Mouse (Mus musculus) testis, postnatal 10 days (tissue): ENCODE results near the gene Gm28048.

Experiments
- DNase-seq: peaks from one replicate; pipeline ENCODE4 v3.0.0; 2021; ENCODE audit warnings: low spot score

The Gm28048 gene

GRCm38 (mm10) chr11:22859633-22860334, 122.1 kb downstream of the Gm28048 start:
- DNase-seq = peak; percentile 91

DNA sequence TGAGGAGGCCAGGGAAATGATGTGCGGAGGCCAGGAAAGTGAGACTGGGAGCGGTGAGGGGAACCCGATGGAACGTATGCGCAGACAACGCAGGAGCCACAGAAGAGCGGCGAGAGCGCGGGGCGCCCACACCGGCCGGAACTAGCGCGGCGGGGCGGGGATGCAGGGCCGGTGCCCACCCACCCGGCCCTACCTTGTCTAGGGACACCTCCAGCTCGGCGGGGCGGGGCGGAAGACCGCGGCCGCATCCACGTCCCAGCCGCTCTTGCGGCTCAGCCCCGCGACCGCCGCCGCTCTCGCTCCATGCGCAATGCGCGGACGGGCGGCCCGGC, 122.6 kb downstream of the Gm28048 start:
- no peak for DNase-seq

- peak; percentile 48 for DNase-seq
Observed at GRCm38 (mm10) chr11:22858441-22859300, 123.2 kb downstream of the Gm28048 start.

- no peak for DNase-seq
Observed at GRCm38 (mm10) chr11:22857705-22858440, 124.0 kb downstream of the Gm28048 start.

DNA sequence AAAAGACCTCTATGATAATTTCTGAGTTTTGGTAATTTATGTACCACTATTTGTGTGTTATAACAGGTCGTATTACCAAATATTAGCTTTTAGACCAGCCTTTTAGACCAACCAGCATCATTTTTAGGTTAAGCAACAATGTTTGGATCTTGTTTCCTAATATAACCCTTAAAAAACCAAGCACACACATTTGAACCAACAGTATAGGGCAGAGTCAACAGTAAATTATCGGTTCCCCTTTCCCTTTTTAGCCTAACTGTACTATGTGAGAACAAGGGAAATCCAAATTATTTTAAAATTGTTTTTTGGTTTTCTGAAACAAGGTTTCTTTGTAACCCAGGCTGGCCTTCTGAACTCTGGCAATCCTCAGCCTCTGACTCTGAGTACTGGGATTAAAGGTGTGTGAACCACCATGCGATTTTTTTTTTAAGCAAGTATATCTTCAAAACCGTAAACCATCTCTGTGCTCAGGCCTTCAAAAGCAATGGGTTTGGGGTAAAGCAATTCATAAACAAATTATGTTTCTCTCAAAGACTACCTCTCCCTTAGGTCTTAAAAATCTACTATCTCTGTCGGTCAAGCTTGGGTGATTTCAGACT, 124.7 kb downstream of the Gm28048 start:
- DNase-seq = no peak

- no peak for DNase-seq
Observed at GRCm38 (mm10) chr11:22856371-22856965, 125.4 kb downstream of the Gm28048 start.

DNA sequence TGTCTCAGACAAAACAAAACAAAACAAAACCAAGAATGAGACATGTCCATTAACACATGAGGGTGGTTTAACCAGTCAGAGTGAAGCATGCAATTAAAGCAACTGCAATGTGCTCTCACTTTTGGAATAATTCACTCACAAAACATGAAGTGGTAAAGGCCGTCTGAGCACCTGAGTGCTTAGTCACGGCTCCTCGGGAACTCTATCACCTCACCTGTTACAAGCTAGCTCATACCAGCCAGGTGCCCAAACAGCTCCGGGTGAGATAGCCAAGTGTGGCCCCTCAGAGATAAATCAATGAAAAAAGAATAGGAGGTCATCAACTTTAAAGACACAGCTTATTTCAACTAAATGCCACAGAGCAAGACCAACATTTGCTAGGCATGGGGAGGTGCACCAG, 127.3 kb downstream of the Gm28048 start:
- DNase-seq = no peak

DNA sequence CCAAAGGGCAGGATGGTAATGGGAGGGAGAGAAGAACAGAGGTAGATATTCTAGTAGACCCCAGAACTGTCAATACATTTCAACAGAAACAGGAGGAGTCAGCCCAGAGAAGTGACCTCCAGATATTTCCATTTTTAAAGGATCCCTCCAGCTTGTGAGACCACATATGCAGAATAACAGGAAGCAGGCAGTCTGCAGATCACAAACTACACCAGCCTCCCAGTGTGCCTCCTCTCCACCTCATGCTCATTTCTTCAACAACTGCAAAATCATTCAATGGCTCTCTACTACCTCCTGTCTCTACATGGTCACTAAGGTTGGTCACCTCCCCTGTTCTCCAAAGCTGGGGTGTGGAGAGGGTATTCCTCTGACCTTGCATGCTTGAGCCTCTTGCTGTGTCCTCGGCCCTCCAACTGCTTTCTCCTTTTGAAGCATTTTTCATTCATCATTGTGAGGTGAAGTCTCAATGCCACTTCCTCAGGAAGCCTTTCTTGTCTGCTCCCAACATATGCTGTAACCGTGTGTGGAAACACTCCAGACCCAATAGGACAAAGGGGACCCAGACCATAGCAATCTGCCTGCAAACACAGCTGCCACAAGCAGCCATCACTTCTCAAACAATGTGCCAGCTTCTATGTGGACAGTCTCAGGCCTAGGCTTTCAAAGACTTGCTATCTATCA, 128.3 kb downstream of the Gm28048 start:
- DNase-seq = no peak

DNA sequence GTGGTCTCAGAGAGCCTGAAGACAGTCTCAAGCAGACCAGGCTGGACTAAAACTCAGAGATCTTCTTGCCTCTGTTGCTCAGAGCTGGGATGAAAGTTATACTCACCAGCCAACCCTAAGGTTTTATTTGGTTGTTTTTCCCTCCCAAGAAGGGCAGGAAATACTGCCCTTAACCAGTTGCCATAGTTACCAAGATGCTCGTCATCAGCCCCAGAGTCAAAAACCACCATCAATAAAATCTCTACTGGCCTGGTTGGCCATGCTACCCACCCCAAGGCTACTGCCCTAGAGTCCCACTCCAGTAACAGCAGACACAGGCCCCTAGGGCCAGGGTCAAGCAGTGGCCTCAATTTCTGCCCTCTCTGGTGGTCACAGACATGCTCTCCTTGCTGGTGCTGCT, 129.4 kb downstream of the Gm28048 start:
- DNase-seq = no peak

- no peak for DNase-seq
Observed at GRCm38 (mm10) chr11:22851416-22851815, 130.5 kb downstream of the Gm28048 start.

DNA sequence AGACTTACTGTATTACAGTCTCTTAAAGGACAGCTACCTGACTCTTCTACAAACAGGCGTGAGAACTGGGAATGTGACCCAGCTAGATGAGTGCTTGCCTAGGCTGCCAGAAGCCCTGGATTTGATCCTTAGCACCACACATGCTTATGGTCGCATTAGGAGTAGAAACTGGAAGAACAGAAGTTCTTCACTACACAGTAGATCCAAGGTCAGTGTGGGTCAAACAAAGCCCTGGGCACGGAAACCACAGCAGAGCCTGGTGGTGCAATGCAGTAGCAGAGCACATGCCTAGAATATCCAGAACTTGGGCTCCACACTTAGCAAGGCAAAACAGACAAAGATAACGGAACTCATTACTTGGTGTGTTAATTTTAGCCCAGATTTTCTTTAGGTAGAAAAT, 131.8 kb downstream of the Gm28048 start:
- DNase-seq = no peak

GRCm38 (mm10) chr11:22848649-22849195, 133.2 kb downstream of the Gm28048 start:
- no peak for DNase-seq

DNA sequence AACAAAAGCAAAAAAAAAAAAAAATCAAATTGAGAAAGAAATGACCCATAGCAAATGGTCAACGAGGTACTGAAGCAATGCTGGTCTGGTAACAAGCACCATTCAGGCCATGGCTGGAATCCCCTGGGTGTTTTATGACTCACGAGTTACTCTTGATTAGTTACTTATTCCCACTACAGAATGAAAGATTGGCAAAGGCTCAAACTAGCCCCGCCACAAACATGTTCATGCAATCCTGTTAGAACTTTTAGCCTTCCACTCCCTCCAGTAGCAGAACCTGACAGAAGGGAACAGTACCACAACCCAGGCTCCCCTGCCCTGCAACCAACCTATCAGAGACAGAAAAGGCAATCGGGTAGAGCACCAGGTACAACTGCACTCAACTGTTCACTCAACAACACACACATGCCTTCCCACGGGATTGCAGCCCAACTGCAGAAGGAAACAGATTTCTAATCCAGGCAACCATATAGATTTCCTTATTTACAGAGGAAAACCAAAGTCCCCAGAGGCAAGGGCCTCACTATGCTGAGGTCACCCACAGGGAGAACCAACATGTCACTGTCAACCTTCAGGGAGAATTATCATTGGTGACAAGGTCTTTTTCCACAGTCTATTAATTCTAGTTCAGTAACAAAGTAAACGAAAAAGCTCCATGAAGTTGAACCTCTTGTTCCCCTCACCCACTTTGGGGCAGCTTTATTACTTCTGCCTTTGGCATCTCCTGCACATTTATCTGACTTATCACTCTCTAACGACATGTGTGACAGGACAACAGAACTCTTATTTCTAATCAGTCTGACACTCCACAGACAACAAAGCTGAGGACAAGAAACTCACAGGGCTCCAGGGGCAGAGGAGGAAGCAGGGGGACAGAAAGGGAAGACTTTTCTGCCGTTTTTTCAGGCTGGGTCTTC, 133.9 kb downstream of the Gm28048 start:
- DNase-seq = no peak

- no peak for DNase-seq
Observed at GRCm38 (mm10) chr11:22846960-22847731, 134.7 kb downstream of the Gm28048 start.

DNA sequence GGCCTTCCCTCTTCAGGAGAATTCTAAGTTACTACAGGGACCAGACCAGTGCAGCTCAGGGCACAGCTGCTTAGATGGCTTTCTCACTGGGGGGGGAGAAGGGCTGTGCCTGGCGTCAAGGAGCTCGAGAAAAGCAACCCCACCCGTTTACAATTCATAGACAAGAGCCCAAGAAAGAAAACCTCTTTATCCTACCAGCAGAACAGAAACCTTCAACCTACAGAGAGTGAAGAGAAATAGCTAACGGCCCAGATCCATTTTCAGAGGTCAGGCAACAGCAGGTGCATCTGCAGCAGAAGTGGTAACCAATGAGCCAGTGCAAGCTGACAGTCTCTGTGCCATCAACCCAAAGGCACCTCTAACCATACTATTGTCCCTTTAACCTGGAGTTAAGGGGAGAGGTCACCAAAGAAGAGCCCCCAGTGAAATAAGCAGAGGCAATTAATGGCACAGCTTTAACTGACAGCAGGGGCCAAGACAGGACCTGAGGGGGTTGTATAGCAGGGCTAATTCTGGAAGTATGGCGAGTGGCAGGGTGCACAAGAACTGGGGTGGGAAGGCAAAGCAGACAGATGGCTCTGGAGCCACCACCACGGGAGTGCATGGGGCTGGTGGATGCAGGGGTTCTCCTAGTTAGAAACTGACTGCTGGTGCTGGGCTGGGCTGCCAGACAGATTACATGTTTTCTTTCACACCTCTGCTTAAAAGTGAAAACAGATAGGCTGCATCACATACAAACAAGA, 135.6 kb downstream of the Gm28048 start:
- no peak for DNase-seq

- no peak for DNase-seq
Observed at GRCm38 (mm10) chr11:22844754-22845718, 136.9 kb downstream of the Gm28048 start.

GRCm38 (mm10) chr11:22839456-22839855, 142.4 kb downstream of the Gm28048 start:
- DNase-seq = no peak
